Mouse (Mus musculus) large intestine, adult 2 months (tissue): ENCODE measurements around the gene Vmn1r78. TPM values are rescaled to one million over a fixed set of nuclear protein-coding genes. Genes with fewer than 3 reads are reported as not detected.
"Not testable (repeated sequence)": the region's sequence is repeated elsewhere in the genome, so short reads cannot be mapped to it uniquely, and the experiment has no call there.

Experiments used
- DNase-seq: peaks from one replicate; pipeline ENCODE4 v3.0.0-alpha.2; 2012; ENCODE audit warnings: low read depth, low spot score
- WGBS: fragments of 180-500 bp; shearing (Covaris S2); methylation state at CpG from one replicate; pipeline ENCODE4 v1.1.7; 2018; 5-methylcytosine and 5-hydroxymethylcytosine counted together
- polyA plus RNA-seq: library from polyadenylated mRNA; depleted of rRNA; stranded (reverse); fragments of >200 nt; gene quantifications from 2 replicates; pipeline ENCODE4 v1.2.3, GENCODE M21; 2012; rRNA removed

Gene Vmn1r78
- polyA plus RNA-seq: not detected in 2 replicates

- 48% methylated on average over 2 of the region's 2 CpGs for WGBS
- DNase-seq: no peak
Observed at GRCm38 (mm10) chr7:12149957-12150356, at the start of gene Vmn1r78. Vmn1r78 (plus strand) TSS chr7:12150257.

DNA sequence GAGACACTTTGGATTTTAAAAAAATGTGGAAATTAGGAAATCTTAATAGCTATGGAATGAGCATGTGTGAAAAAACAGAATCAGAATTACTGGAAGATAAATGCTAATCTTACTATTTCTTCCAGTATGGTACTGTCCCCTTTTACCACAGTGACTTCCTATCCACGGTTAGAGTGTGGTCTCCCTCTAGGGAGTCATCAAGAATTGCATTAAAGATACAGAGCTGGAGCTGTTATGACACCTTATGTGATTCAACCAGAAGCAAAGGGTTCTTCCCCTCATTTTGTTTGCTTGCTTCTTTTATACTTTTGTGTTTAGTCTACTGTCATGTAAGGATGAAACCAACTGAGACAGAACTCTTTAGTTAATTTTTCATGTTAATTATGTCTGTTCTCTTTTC is 6.4 kb downstream of the Vmn1r78 start:
- WGBS: 22% methylated on average over 1 of the region's 1 CpGs
- DNase-seq: not testable (repeated sequence)

DNA sequence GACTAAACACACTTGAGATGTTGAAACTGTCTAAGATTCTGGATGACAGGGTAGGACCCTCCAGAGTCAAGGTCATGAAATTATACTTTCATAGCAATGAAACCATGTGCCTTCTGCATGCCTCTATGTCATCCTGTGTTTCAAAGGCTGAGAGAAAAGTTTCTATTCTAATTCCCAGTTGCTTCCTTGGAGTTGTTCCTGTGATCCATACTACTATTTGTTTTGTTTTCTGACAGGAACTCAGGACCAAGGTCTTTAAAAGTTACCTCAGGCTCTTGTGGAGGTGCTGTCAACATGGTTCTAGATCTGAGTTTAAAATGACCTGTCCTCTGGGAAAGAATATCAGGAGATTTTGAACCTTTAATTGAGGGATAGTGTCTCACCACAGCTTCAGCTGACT is 20.9 kb downstream of the Vmn1r78 start, which contains the start of gene Vmn1r79:
Gene Vmn1r79 (plus strand): TSS at position 301 of the 400 bp plus-strand sequence.
- DNase-seq: not testable (repeated sequence)

DNA sequence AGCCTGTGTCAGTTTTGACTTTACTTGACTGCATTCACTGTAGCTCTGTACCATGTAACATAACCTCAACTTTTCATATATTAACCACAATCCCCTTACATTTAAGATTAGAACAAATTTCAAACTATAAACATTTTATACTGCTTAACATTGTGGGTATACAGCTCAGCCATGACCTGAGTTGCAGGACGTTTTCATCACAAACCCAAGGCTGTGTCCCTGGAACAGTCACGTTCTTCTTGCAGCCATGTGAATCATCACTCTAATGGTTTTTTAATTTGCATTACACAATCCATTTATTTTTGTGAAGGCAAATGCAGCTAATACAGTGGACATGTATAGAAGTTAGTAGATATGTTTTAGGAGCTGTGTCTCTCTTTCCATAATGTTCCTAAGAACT is 22.9 kb downstream of the Vmn1r78 start:
- 61% methylated on average over 2 of the region's 2 CpGs for WGBS
- not testable (repeated sequence) for DNase-seq

- WGBS: 97% methylated on average over 1 of the region's 1 CpGs
- no peak for DNase-seq
Observed at GRCm38 (mm10) chr7:12188986-12189385, 38.9 kb downstream of the Vmn1r78 start, which contains the start of gene Vmn1r80. Vmn1r80 (plus strand) TSS chr7:12189286.

DNA sequence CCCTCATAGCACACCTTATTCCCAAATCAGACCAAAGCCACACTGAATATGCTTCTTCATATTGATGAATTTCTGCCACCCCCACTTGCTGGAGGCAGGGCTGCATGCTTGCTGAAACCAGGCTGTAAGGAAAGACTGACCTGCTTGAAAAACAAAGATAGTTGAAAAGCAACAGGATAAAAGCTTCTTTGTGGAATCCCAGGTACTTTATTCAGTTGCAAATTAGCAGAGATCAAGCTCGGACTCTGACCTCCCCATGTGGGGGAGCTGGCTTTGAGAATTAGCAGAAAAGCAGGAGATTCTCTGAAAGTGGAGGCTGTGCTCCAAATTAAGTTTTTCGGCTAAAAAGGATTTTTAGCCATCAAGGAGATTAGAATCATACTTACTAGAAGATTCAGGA is 54.1 kb downstream of the Vmn1r78 start:
- WGBS: 69% methylated on average over 2 of the region's 2 CpGs
- no peak for DNase-seq

Other genes with a start within 250 kb of the Vmn1r78 start
- not detected in 2 replicates for gene Vmn1r76, start 212.0 kb upstream of the Vmn1r78 start, polyA plus RNA-seq
- not detected in 2 replicates for gene Vmn1r77, start 113.5 kb upstream of the Vmn1r78 start, polyA plus RNA-seq
- gene Vmn1r79, start 21.0 kb downstream of the Vmn1r78 start, polyA plus RNA-seq: not detected in 2 replicates
- not detected in 2 replicates for gene Vmn1r80, start 39.0 kb downstream of the Vmn1r78 start, polyA plus RNA-seq
- not detected in 2 replicates for gene Vmn1r81, start 118.0 kb downstream of the Vmn1r78 start, polyA plus RNA-seq
- gene Vmn1r82, start 150.2 kb downstream of the Vmn1r78 start, polyA plus RNA-seq: not detected in 2 replicates
- not detected in 2 replicates for gene Vmn1r83, start 179.2 kb downstream of the Vmn1r78 start, polyA plus RNA-seq
- gene Vmn1r84, start 219.0 kb downstream of the Vmn1r78 start, polyA plus RNA-seq: not detected in 2 replicates